Mouse (Mus musculus) 3134 (cell line): ENCODE data around the gene Tmem86a.
A peak's percentile ranks its signal among the peaks of the same experiment; 100 is the strongest.
"Not testable (repeated sequence)": the region's sequence is repeated elsewhere in the genome, so short reads cannot be mapped to it uniquely, and the experiment has no call there.

Experiments used
- DNase-seq: peaks from one replicate; pipeline ENCODE4 v3.0.0-alpha.2; 2011; ENCODE audit warnings: low spot score; ENCODE audit not compliant: insufficient read length; ENCODE audit errors: extremely low read depth

Tmem86a gene

DNA sequence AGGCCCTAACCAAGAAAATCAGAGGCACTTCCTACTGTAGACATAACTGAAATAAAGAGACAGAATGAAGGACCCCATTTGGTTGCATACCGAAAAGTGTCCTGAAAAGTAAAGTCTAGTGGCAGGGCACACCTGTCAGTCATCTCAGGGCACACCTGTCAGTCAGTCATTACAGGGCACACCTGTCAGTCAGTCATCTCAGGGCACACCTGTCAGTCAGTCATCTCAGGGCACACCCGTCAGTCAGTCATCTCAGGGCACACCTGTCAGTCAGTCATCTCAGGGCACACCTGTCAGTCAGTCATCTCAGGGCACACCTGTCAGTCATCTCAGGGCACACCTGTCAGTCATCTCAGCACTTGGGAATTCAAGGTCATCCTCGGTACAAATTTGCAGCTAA lies 23.5 kb upstream of the Tmem86a start:
- not testable (repeated sequence) for DNase-seq

DNA sequence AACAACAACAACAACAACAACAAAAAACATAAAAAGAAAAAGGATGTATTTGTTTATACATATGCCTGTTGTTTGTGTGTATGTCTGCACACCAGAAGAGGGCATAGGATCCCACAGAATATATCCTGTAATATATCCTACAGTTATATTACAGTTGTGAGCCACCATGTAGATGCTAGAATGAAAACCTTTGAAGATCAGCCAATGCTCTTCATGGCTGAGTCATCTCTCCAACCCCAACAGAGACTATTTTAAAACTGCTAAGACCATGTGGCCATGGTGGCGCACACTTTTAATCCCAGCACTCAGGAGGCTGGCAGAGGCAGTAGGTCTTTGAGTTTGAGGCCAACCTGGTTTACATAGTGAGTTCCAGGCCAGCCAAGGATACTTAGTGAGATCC lies 22.9 kb upstream of the Tmem86a start:
- DNase-seq = peak; percentile 38

DNA sequence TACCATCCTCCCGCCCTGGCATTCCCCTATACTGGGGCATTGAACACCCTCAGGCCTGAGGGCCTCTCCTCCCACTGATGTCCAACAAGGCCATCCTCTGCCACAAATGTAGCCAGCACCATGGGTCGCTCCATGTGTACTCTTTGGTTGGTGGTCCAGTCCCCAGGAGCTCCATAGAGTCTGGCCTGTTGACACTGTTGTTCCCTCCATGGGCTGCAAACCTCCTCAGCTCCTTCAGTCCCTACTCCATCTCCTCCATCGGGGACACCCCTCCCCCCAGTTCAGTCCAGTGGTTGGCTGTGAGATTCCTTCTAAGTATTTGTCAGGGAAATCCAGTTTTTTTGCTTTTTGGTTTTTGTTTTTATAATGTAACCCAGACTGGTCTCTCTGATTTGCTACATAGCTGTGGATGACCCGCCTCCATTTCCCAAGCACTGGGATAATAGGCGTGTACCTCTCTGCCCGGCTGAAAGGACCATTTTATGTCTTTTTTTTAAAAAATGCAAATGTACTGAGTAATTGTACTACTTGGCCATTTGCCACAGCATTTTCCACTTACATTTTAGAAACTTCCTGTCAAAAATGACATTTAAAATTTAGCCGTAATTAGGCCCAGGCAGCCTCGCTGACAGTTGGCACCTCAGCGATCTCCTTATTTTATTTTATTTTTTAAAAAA lies 19.7 kb upstream of the Tmem86a start:
- DNase-seq = peak; percentile 66

DNA sequence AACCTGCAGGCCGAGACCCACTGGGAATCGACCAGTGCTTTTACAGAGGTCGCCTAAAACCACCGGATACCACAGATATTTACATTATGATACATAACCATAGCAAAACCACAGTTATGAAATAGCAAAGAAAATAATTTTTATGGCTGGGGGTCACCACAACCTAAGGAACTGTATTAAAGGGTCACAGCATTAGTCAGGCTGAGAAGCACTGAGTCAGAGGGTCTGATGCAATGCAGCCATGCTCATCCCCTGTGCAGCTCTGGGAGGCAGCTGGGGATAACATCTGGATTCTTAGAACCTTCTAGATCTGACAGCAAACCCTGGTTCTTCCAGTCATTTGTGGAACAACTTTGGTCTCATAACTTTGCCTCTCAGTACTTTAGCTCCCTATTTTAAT lies 19.0 kb upstream of the Tmem86a start:
- DNase-seq = peak; percentile 65

DNA sequence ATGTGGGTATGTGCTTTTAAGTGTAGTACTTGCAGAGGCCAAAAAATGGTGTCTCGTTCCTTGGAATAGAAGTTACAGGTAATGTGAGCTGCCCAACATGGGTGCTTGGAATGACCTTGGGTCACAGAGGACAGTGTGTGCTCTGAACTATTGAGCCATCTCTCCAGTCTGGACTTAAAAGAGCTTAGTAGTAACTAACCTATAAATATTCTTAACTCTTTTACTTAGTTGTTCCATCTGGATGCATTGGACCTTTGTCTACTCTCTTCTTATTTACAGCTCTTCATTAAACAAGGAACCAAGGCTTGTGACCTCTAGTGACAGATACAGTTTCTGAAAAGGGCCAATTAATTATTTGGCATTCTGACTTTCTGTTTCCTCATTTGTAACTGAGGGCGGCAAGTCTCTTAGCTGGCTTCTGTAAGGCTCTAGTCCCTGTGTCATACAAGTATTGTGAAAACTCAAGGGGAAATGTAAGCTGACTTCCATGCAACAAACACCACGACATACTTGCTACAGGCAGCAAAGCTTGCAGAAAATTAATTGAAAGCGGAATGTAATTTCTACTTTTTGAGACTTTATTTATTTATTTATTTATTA lies 15.5 kb upstream of the Tmem86a start:
- DNase-seq = no peak

DNA sequence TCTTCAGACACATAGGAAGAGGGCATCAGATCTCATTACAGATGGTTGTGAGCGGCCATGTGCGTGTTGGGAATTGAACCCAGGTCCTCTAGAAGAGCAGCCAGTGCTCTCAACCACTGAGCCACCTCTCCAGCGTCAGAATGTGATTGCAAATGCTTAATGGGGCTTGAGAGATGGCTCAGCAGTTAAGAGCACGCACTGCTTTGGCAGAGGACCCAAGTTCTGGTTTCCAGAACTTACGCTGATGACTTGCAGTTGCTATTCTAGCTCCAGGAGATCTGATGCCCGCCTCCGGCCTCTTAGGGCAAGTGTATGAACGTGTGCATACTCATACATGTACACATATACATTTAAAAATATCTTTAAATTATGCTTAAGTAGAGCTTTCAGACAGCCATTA lies 15.0 kb upstream of the Tmem86a start:
- no peak for DNase-seq

DNA sequence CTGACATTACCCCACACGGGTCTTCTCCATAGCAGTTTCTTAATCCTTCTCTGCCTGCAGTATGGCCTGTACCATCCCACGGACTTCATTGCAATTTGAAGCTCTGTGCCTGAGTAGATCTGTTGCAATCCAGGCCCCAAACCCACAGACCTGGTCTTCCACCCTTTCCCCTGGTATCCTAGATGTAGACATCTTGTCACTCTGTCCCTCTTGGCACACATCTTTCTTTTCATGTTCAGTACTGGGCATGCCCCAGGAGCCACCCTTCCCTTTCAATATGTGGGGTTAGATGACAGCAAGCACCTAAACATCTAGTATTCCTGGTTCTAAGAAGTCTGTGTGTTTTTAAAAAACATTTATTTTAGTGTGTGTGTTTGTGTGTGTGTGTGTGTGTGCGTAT lies 8.7 kb upstream of the Tmem86a start:
- no peak for DNase-seq

DNA sequence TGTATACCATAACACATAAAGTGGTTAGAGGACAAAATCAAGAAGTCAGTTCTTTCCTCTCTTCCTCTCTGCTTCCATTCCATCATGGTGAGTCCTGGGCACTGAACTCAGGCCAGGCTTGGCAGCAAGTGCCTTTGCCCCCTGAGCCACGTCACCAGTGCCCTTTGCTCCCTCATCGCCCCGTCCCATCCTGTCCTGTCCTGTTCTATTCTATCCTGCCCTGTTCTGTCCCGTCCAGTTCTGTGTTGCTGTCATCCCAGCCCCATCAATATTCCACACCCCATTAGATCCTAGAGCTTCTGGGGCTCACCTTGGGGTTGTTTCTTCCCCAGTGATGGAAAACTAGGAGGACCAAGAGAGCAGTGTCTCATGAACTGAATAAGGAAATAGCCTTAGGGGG lies 8.3 kb upstream of the Tmem86a start:
- no peak for DNase-seq

DNA sequence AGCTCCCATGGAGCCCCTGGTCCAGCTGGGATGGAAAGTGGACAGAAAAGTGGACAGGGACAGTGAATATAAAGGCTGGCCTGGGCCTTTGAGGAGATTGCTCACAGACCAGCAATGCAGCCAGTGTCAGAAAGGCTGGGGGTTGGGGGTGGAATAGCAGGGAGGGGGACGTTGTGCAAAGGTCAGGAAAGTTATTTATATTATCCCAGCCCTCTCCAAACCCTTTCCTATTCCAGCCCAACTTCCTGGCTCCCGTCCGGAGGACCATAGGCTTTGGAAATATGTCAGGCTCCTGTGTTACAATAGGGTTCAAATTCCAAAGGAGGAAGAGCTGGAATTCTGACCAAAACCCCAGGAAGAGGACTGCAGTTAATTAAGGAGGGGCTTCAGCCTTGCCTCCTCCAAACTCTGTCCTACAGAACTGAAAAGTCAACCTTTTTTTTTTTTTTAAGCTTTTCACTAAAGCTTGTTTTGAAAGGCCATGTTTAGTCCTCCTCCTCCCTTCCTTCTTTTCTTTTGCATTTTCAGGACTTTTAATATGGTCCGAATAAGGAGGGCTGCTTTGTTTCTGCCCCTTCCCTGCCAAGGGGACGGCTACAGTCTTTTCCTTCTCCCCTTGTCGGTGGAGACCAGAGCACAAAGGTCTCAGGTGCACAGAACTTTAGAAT lies 7.4 kb upstream of the Tmem86a start:
- peak; percentile 21 for DNase-seq

DNA sequence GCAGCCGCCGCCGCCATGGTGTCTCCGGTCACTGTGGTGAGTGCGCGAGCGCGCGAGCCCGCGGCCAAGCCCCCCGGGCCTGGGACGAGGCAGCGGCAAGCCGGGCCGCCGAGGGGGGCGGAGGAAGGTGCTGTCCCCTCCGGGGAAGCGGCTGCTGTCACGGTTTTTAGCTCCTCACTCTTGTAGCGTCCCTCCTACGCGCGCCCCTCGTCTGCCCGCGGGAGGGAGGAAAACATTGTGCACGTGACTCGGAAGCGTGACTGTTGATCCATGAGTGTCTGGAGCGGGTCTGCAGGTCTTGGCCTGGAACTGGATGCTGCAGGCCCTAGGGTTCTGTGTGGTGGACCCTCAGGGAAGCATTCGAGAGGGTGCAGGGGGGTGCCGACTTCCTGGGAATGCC lies 365 bp downstream of the Tmem86a start:
- DNase-seq = no peak

DNA sequence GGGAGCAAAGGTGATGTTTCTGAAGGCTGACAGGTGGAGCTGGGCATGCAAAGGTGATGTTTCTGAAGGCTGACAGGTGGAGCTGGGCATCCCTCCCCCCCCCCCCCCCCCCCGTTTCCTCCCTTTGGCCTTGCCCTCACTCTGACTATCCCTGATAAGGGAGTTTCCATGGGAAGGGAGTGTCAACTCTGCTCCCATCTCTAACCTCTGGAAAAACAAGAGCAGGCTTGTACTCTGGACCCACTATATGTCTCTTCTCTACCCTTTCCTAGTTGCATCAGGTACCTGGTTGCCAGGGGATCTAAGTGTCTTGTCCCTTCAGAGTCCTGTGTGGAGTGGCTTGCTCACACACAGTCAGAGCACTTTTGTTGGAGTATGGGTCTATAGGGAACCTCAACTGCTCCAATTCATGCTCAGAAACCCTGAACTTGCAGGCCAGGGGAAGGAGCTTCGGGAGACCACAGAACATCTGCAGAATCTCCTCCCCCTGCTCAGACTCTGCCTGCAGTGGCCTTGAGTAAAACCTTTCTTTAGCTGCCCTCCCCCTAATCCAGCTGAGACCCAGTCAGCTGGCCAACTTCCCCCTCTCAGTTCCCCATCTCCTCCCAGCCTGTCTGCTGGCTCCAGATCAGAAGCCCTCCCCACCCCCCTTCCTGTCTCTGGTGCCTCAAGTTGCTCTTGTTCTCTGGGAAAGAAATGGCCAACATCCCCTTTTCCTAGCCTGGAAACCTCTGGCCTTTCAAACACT lies 1.2 kb downstream of the Tmem86a start:
- peak; percentile 63 for DNase-seq

DNA sequence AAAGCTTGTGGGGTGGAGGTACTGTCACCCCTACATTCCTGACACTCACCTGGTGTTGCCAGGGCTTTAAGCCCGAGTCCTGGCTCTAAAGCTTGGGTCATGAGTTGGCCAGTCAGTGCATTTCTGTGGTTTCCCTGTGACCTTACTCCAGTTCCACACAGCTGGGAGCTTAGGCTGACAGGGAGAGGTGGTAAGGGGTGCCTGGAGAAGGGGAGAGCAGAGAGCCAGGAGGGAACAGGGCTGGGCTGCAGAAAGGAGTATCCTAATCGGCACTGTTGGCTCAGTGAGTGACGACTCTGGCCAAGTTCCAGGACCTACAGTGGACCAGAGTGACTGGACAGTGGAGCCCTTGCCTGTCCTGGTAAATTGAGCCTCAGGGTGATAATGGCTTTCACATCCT lies 1.9 kb downstream of the Tmem86a start:
- DNase-seq = peak; percentile 75

DNA sequence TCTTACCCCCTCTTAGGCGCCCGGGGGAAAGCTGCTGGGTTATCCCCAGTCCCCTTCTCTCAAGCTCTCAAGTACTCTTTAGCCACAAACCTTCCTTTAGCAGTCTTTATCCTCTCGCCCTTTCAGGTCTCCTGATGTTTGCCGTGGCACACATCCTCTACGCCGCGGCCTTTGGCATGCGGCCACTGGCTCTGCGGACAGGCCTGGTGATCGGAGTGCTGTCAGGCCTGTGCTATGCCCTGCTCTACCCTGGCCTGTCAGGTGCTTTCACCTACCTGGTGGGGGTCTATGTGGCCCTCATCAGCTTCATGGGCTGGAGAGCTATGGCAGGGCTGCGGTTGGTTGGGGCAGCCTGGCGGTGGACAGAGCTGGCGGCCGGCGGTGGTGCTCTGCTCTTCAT lies 2.9 kb downstream of the Tmem86a start:
- no peak for DNase-seq

DNA sequence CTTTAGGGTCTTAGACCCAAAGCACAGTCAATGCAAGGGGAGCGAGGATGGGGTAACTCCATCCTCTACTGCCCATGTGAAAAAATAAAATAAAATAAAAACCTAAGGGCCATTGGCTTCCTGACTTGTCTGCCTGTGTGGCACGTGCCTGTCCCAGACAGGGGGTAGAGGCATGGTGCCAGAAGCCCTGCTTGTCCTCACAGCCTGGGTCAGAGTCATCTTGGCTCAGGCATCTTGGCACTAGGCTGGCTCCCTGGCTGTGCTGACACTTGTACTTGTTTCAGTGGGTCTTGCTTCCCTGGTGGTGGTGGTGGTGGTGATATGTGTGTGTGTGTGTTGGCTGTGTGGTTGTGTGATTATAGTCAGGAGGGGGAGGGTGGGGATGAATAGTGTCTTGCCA lies 4.3 kb downstream of the Tmem86a start:
- no peak for DNase-seq

DNA sequence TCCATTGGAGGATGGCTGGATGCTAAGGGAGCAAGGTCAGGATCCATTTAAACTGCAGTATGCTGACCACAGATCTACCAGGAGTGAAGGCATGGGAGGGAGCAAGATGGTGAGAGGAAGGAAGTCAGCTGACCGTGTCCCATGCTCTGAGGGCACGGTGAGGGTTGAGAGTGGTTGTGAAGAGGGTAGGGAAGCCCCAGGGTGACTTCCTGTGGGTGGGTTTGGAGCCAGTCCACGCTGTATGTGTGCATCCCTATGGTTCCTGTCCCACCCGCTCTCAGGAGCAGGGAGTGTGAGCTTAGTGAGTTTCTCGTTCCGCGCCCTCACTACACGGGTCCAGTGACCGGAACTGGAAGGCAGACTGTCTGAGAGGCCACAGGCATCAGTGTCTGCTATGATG lies 5.3 kb downstream of the Tmem86a start:
- no peak for DNase-seq

DNA sequence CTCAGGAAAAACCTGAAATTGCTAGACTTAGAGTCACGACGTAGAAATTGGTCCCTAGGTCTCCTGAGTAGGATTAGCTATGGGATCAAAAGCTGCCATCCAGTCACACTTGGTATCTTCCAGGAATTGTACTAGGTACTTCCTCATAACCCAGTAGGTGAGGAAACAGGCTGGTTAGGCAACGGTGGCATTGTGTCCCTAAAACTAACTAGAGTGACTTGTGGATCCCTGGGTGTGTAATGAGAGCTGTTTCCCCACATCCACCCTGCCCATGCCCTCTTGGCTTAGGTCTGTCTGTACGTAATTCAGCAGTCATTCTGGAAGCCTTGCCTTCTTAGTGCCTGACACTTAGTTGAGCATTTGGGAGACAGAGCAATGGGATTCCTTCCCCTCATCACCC lies 5.9 kb downstream of the Tmem86a start:
- DNase-seq = no peak

DNA sequence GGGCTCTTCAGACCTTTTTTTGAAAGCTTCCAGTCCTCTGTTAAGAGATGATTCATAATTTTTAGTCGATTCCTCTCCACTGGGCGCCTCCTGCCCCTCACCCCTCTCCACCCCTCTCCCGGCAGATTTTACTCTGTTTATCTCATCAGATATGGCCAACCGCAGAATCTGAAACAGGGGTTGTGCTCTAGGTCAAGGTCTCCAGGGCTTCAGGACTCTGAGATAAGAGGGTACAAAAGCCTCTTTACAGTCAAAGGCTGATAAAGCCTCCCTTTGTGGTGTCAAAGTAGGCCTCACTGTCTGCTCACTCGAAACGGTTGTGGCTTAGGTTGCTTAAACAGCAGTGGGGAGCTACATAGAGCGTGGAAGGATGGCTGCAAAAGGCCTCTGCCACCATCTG lies 8.9 kb downstream of the Tmem86a start:
- no peak for DNase-seq

DNA sequence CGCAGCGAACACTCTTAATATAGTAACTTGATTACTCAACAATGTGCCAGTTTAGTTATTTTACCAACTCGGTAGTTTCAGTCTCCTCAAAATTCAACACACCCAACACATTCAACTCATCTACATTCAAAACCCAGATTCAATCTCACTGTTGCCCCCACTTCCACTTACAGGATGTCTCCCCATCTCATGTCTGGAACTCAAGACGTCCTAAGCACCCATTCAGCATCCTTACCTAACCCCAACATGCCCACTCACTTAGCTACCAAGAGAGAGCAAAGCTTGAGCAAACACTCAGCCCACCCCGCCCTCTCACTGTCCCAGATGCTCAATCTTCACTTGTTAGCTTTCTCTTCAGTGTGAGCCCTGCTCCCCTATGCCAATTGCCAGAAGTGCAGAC lies 11.2 kb downstream of the Tmem86a start:
- no peak for DNase-seq

DNA sequence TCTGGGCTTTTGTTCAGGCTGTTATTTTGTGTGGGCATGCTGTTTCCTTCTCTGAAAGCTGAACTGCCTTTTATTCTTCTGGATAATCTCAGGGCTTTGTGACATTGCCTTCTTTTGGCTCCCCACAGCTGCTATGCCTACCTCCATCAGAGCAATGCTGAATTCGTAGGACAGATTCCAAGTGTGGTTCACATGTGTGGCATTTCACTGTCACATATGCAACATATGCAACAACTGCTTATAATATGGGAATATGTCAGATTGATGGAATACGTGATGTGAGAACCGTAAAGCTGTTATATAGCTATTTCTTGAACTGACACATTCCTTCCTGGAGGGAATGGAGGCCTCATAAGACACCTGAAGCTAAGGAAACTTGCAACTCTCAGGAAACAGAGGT lies 16.5 kb downstream of the Tmem86a start:
- DNase-seq = no peak

DNA sequence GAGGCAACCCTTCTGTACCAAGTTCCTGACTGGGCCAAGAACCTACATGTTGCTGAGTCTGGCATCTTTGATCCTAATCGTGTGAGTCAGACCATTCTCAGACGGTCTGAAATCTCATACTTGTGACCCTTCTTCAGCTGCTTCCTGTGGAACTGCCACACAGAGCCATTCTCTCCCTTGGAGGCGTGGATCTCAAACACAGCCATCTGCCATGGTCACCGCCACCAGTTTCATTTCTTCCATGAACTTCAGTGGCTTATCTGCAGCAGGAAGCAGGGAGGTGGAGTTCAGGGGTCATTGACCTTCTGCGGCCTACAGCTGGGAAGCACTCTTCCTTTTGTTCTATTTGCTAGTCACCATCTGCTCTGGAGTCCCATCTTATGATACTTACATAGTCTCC lies 17.5 kb downstream of the Tmem86a start:
- DNase-seq = no peak

DNA sequence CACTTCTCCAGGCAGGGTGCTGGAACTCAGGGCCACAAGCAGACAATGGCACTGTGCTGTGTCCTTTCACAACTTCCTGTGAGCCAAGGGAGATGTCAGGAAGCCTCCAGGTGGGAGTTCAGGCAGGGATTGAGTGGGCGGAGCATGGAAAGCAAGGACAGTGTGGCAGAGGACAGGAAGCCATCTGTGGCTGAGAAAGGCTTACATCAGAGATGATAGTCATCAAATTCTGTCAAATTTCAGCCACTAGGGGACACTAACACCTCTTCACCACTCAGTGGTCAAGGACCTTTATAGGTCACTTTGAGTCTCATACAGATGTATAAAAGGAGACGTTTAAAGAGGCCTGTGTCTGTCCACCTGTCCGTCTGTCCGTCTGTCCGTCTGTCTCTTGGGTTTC lies 22.1 kb downstream of the Tmem86a start:
- peak; percentile 12 for DNase-seq
